Mouse (Mus musculus) cortical plate, adult 2 months (tissue): ENCODE results near the gene Itgav.

Source experiments
- CTCF ChIP-seq: fragments of 200-500 bp; IDR thresholded peaks from 2 replicates; pipeline ENCODE4 v1.5.1; 2011; ENCODE audit warnings: mild to moderate bottlenecking, control low read depth, low read length; ENCODE audit not compliant: insufficient read depth; ENCODE audit errors: extremely low read depth
- POLR2A ChIP-seq: fragments of 200-500 bp; IDR thresholded peaks from 2 replicates; pipeline ENCODE4 v1.6.1; 2011; ENCODE audit warnings: mild to moderate bottlenecking, low read length, control low read depth; ENCODE audit not compliant: insufficient read depth; ENCODE audit errors: extremely low read depth

- TF ChIP-seq CTCF = no peak
- no peak for TF ChIP-seq POLR2A
Observed at GRCm38 (mm10) chr2:83825161-83825560, 101.0 kb downstream of the Itgav start.
